Mouse (Mus musculus) brain, embryonic 14.5 days (tissue): ENCODE data around the gene Arl5c.

Experiments used
- CTCF ChIP-seq: fragments of 200-500 bp; IDR thresholded peaks from 2 replicates; pipeline ENCODE4 v1.5.1; 2012; ENCODE audit warnings: inconsistent platforms, mild to moderate bottlenecking, moderate library complexity, borderline replicate concordance; ENCODE audit not compliant: insufficient read depth, insufficient read length; ENCODE audit errors: extremely low read depth
- POLR2A ChIP-seq: fragments of 200-500 bp; IDR thresholded peaks from 2 replicates; pipeline ENCODE4 v1.6.1; 2012; ENCODE audit warnings: mild to moderate bottlenecking, inconsistent platforms, borderline replicate concordance; ENCODE audit not compliant: poor library complexity, insufficient read depth, insufficient read length, severe bottlenecking; ENCODE audit errors: extremely low read depth

GRCm38 (mm10) chr11:98004161-98004560, 8.2 kb upstream of the Arl5c start:
- TF ChIP-seq POLR2A (no peak), CTCF (no peak)
